9 mouse cellular contexts compared by ENCODE assay signal in the genomic region with DNA sequence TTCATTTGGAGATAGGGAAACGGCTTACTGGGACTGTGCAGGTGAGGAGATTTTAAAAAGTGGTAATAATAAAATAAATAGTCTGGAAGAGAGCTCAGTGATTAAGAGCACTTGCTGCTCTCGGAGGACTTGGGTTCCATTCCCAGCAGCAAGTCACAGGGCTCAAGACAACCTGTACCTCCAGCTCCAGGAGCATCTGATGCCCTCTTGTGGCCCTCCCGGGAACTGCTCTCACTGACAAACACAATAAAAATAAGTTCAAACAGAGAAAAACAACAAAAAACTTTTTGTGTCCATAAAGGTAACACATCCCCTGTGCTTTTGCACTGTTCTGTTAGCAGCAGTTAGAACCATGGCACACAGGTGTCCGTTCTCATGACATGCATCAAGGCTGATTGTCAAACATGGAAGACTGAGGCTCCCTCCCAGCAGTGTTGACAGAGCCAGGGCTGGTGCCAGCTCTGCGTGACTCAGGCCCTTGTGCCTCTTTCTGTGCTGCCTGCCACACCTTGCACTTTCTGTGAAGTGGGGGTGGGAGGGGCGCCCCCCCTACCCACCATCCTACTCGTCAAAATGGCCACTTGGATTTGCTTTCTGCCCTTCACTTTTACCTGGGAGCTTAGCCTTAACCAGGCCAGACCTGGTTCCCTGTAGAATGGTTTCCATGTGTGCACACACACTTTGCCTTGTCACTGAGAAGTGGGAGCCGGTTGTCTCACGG. TPM values are rescaled to one million over a fixed set of nuclear protein-coding genes. Genes with fewer than 3 reads are reported as not detected.
DNase-seq lines count a peak whose midpoint lies in the region; ATAC-seq and TF ChIP-seq lines count a peak whose summit lies in the region.
"Had no signal": no experiment of that assay in that cellular context is flagged by ENCODE, and none has a peak within 500 bp of the region (broad histone marks: within the 10 kb centered on the region; RNA-seq: fewer than 3 reads in every experiment).

No protein-coding gene starts in this region.

- DNase-seq in cerebellum, adult 18-20 months: peak; percentile 17 to 23
- DNase-seq in cerebellum, adult 11-12 months: no peak
- DNase-seq in kidney, postnatal 14 days: peak; percentile 41
- DNase-seq in heart, postnatal 4 days: peak; percentile 66
- DNase-seq in splenic B cell, adult 2 months (ENCODE audit: low read depth, low spot score): peak; percentile 73
- DNase-seq in urinary bladder, adult 18-20 months (ENCODE audit: low spot score in 2 of 2): no peak

- TF ChIP-seq POLR2A in ES-Bruce4 (IDR thresholded peaks at IDR 0.05; ENCODE audit: insufficient read depth, low read length): no peak

- no peaks in the 10 kb centered on the region for H3K9me3 ChIP-seq in kidney, embryonic 16.5 days (ENCODE audit: low read length)
- no peaks in the 10 kb centered on the region for H3K9me3 ChIP-seq in ES-Bruce4 (replicated peaks; ENCODE audit: control insufficient read depth, insufficient read depth, low read length, poor library complexity, severe bottlenecking)
- H3K9me3 ChIP-seq: neural tube, embryonic 12.5 days had no signal

- no peak for TF ChIP-seq EP300 in ES-Bruce4 (IDR thresholded peaks at IDR 0.05; ENCODE audit: insufficient read depth, low read depth, low read length)

- H3K36me3 ChIP-seq in kidney, embryonic 16.5 days (ENCODE audit: insufficient read depth, low read length): peaks cover 34% of the 10 kb centered on the region
- H3K36me3 ChIP-seq in ES-Bruce4 (ENCODE audit: control insufficient read depth, insufficient read depth, low read length, poor library complexity, severe bottlenecking): 0 out of 2 replicates have a peak, but pooled peaks cover 6% of the 10 kb centered on the region
- H3K36me3 ChIP-seq in splenic B cell, adult 2 months (ENCODE audit: control insufficient read depth, insufficient read depth, low read length, poor library complexity, severe bottlenecking): peaks cover 2% of the 10 kb centered on the region; the same call in 1 of the 2 replicates

- no peaks in the 10 kb centered on the region for H3K27me3 ChIP-seq in kidney, embryonic 16.5 days (ENCODE audit: insufficient read depth, low read length)
- H3K27me3 ChIP-seq in ES-Bruce4 (ENCODE audit: control insufficient read depth, insufficient read depth, low read length, poor library complexity, severe bottlenecking): no peaks in the 10 kb centered on the region
- H3K27me3 ChIP-seq in splenic B cell, adult 2 months (ENCODE audit: control insufficient read depth, insufficient read depth, low read length, poor library complexity, severe bottlenecking): no peaks in the 10 kb centered on the region
- H3K27me3 ChIP-seq: neural tube, embryonic 12.5 days had no signal

- TF ChIP-seq CTCF in ES-Bruce4 (IDR thresholded peaks at IDR 0.05; ENCODE audit: low read depth, low read length): peak; percentile 81

- no peak overlapping the region for H3K27ac ChIP-seq in kidney, embryonic 16.5 days (ENCODE audit: low read length)
- no peak overlapping the region for H3K27ac ChIP-seq in ES-Bruce4 (ENCODE audit: insufficient read depth, low read length)
- H3K27ac ChIP-seq: neural tube, embryonic 12.5 days had no signal

- WGBS in kidney, embryonic 16.5 days: 78% methylated on average over 9 of the region's 9 CpGs

- ATAC-seq in kidney, embryonic 16.5 days (ENCODE audit: low FRiP score, low TSS enrichment): no peak

- no peak overlapping the region for H3K4me3 ChIP-seq in kidney, embryonic 16.5 days (ENCODE audit: low read length)
- H3K4me3 ChIP-seq in ES-Bruce4 (ENCODE audit: low read depth, low read length): no peak overlapping the region
- H3K4me3 ChIP-seq: neural tube, embryonic 12.5 days had no signal

- H3K4me2 ChIP-seq in kidney, embryonic 16.5 days (replicated peaks; ENCODE audit: low read depth, low read length): no peak overlapping the region
- H3K4me2 ChIP-seq: neural tube, embryonic 12.5 days had no signal

- no peak overlapping the region for H3K9ac ChIP-seq in kidney, embryonic 16.5 days (replicated peaks; ENCODE audit: low read length)
- H3K9ac ChIP-seq in ES-Bruce4 (ENCODE audit: low read depth, poor library complexity, severe bottlenecking): no peak overlapping the region
- H3K9ac ChIP-seq: neural tube, embryonic 12.5 days had no signal

- H3K4me1 ChIP-seq in kidney, embryonic 16.5 days (ENCODE audit: insufficient read depth, low read length): peaks cover 25% of the 10 kb centered on the region
- H3K4me1 ChIP-seq in ES-Bruce4 (ENCODE audit: control insufficient read depth, insufficient read depth, low read length): no peaks in the 10 kb centered on the region

RNA-seq across cellular contexts. Expression of a gene that starts 2.9 kb away (rescaled TPM):
- 51.5 and 54.0 TPM in 2 replicates for polyA plus RNA-seq in kidney, embryonic 16.5 days (2015; fragmentation: Nextera tagmentation; extraction: Ambion mirVana)
- 39.2 and 43.0 TPM in 2 replicates for polyA plus RNA-seq in ES-Bruce4 (2011; ENCODE audit: insufficient read depth, insufficient read length, low read depth, missing spikeins)
- 10 to 100 TPM; 74.3 to 76.3 TPM for total RNA-seq in heart, postnatal 4 days (2021)

RNA-seq across cellular contexts. Expression of a gene that starts 3.0 kb away (rescaled TPM):
- 116 and 124 TPM in 2 replicates for polyA plus RNA-seq in kidney, embryonic 16.5 days (2015; fragmentation: Nextera tagmentation; extraction: Ambion mirVana)
- 60.4 and 64.6 TPM in 2 replicates for polyA plus RNA-seq in ES-Bruce4 (2011; ENCODE audit: insufficient read depth, insufficient read length, low read depth, missing spikeins)
- total RNA-seq in heart, postnatal 4 days (2021): 10 to 100 TPM; 76.1 to 80.1 TPM

Comparison
In these comparisons a context has a peak if more than half of its experiments do, and no peak if none do; other contexts are left out.
1. DNase-seq: peak in cerebellum, adult 18-20 months (2 of 2), kidney, postnatal 14 days (single experiment), heart, postnatal 4 days (single experiment) and splenic B cell, adult 2 months (single experiment); none in cerebellum, adult 11-12 months (single experiment) and urinary bladder, adult 18-20 months (0 of 2).